Mouse (Mus musculus) testis, adult 2 months (tissue): ENCODE measurements around the gene S100a13.

Experiments
- CTCF ChIP-seq: fragments of 200-500 bp; IDR thresholded peaks from 2 replicates; pipeline ENCODE4 v1.5.1; 2012; ENCODE audit warnings: low read depth, mild to moderate bottlenecking, inconsistent platforms, low read length, moderate library complexity; ENCODE audit not compliant: control insufficient read depth, insufficient read depth, insufficient replicate concordance
- POLR2A ChIP-seq: fragments of 200-500 bp; IDR thresholded peaks from 2 replicates; pipeline ENCODE4 v1.6.1; 2012; ENCODE audit warnings: low read depth, mild to moderate bottlenecking, inconsistent platforms, low read length, moderate library complexity; ENCODE audit not compliant: control insufficient read depth

DNA sequence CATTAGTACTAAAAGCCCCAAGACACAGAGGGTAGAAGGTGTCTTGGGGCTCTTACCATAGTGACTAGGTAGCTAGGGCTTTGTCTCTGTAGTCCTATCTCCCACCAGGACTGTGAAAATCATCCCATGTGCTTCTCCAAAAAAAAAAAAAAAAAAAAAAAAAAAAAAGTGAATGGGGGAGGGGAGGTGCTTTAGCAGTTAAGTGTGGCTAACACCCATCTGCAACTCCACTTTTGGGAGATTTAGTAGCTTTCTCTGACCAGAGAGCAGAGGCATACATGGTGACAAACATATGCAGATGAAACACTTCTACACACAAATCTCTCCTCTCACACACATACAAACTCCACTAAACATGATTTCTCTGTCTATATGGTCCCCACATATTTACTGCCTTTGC lies 16.6 kb upstream of the S100a13 start:
- TF ChIP-seq CTCF (no peak), POLR2A (no peak)
